Mouse (Mus musculus) heart, postnatal 0 days (tissue): ENCODE results near the gene Ttk.

ENCODE experiments used
- CTCF ChIP-seq: IDR thresholded peaks from 2 replicates; pipeline ENCODE4 v1.5.1; 2016; ENCODE audit warnings: antibody characterized with exemption, control low read depth, low read depth
- EP300 ChIP-seq: IDR thresholded peaks from 2 replicates; pipeline ENCODE4 v1.6.1; 2016; ENCODE audit warnings: antibody characterized with exemption, low read depth

GRCm38 (mm10) chr9:83822925-83823324 is 11.6 kb upstream of the Ttk start:
- TF ChIP-seq CTCF: no peak
- no peak for TF ChIP-seq EP300
